Mouse (Mus musculus): ENCODE data around the gene Glo1.

The Glo1 gene

DNA sequence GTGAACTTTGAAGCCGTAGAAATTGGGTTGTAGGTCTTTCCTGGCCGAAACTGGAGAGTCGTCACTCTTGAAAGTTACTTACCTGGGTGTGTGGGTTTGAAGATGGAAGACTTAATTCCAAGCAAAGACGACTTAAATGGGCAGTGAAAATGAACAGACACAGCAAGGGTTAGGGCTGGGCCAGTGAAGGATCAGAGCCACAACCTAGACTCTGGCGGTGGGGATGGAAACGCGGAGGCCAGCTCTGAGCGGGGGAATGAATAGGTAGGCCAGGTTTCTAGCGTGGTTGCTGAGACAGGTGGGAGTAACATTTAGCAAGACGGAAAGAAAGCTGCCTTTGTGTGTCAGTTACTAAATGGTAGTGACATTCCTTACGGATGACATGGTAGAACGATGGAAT lies 49.7 kb downstream of the Glo1 start:
- DNase-seq (ENCODE audit: low read depth, low spot score), result no peak

DNA sequence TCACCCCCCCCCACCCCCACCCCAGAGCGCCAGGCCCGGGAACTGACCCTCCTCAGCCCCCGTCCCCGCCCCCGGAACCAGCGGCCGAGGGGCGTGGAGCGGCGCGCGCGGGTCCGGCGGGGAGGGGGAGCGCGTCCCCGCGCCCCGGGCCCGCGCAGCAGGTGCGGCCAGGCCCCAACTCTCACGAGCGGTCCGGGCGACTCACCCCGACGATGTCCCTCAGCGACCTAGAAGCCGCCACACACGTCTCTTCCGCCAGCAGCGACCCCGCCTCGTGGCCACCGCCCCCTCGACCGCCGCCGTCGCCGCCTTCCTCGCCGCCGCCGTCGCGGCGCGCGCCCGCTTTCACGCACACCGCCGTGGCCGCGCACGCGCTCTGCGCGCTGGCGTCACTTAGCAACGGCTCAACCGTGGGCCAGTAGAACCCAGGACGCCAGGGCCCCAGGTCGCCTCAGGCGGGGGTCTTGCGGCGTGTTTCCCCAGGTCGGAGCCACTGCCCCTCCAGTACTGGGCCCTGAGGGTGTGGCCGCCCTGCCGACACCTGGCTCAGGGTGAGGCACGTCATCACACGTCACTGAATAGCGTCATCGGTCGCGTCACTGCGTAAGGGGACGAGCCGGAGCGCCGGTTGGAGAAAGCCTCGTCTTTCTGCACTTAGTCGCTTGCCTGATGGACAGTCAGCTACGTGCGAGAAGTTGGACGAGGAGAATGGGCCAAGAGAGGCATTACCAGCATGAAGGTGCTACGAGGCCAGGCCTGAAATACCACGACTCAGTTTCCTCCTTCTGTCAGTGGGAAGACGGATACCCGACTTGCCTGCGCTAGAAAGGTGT lies 50.5 kb downstream of the Glo1 start, which contains the start of gene Btbd9:
Gene Btbd9 (minus strand): TSS at position 548 of the 833 bp plus-strand sequence.
- DNase-seq (ENCODE audit: low read depth, low spot score), result peak; percentile 93

DNA sequence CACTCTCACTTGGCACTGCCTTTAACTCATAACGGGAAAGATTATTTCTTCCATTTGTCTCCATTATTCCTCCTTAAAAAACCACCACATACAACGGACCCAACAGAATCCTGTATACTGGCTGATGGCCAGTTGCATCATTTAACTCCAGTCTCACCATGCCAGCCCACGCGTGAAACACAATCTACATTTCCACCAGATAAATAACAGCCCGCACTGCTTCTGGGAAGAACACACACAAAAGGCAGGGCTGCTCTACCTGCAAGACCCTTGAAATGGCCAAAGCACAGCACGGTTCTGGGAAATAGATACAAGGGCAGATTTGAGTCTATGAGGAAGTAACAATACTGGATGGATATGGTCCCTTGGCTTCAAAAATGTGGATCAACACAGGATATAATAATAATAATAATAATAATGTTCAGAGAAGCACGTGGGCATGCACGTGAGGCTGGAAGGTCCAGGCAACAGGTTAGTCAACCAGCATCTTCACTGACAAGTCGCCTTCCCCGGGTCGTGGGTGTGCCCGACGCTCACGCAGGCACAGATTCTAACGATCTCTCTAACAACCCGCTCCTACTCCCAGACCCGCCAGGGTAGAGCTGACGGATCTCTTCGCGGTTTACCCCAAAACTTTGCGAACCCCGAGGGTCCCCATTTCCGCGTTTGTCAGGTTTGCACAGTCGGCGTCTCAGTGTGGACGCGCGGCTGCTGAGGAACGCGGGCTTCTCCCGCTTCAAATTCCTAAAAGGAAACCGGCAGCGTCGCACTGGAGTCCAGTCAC lies 51.4 kb downstream of the Glo1 start:
- peak; percentile 41 for DNase-seq (ENCODE audit: low read depth, low spot score)

DNA sequence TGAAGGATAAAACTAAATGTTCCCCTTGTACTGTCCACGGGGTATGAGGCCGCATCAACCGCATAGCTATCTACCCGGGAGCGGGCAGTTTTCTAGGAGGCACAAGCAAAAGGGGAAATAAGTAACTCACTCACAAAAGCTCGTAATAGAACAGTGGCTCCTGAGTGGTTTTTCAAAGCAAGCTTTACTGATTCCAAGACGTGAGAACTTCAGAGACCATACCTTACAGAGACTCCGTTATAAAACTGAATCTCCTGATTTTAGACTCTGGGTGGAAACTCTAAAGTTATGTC lies 51.9 kb downstream of the Glo1 start:
- DNase-seq (ENCODE audit: low read depth, low spot score), result no peak

DNA sequence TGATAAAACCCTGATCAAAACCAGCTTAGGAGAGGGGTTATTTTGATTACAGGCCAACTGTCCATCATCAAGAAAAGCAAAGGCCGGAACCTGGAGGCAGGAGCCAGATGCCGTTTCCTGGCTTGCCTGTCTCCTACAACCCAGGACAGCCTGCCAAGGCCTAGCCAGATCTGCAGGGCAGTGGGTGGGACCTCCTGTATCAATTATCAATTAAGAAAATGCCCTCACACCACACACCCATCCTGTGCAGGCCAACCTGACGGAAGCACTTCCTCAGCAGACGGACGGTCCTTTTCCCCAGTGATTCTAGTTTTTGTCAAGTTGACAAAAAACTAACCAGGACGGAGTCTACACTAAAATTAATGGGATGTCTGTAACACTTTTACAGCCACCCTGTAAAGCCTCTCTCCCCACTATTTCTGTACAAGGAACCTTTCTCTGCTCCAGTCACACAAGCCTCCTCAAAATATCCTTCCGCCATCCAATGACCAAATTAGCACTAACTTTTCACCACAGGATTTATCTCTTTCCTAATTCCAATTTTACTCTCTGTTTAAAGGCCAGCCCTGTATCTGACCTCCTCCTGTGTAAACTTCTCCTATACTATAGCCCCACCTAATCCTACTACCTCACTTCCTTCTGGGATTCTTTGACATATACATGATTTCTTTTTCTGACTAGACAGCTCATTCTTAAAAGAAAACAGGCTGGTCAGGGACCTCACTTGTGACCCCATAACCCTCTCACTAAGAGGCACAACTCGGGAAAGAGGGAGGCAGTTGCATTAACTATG lies 52.5 kb downstream of the Glo1 start:
- no peak for DNase-seq (ENCODE audit: low read depth, low spot score)

- no peak for DNase-seq (ENCODE audit: low read depth, low spot score)
These were observed 55.7 kb downstream of the Glo1 start for GRCm38 (mm10) chr17:30570971-30571370.

DNA sequence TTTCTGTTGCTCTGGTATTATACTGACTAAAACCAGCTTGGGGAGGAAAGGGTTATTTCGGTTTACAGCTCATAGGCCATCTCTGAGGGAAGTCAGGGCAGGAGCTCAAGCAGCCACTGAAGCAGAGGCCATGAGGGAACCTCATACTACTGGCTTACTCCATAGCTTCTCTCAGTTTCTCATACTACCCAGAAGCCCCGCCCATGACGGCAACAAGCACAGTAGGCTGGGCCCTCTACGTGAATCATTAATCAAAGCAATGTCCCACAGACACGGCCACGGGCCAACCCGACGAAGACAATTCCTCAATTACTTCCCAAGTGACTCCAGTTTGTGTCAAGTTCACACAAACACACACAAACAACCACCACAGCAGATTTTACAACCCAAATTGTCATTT lies 56.5 kb downstream of the Glo1 start:
- DNase-seq (ENCODE audit: low read depth, low spot score), result no peak

GRCm38 (mm10) chr17:30568473-30568872 lies 58.2 kb downstream of the Glo1 start:
- DNase-seq (ENCODE audit: low read depth, low spot score), result no peak

DNA sequence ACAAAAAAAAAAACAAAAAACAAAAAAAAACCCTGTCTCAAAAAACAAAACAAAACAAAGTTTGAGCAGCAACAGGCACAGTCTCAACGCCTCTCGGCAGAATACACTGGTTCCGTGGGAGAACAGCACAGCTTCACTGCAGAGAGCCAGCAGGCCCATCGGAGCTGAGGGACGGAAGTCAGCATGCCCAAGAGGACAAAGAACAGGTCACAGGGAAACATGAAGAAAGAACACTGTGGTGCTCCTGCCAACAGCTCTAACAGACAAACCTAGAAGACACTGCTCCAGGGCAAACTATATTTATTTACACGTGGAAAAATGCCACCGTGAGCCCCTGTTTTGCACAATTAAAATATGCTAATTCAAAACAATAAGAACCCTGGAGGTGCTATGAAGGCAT lies 61.7 kb downstream of the Glo1 start:
- no peak for DNase-seq (ENCODE audit: low read depth, low spot score)

DNA sequence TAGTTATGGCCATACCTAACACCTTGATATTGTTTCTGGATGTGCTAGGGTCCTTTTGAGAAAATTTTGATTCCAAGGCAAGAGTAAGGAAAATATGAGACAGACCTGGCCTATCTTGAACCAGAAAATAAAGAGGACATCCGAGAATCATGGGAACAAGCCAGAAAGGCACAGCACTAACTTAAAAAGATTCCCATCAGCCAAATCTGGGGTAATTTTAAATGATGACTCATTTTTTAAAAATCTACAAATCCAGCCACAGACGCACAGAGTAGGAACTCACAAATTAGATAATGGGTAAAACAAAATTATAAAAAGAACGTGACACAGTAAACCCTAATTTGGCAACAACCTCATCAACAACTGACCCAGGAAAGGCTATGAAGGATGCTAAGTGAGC lies 62.3 kb downstream of the Glo1 start:
- DNase-seq (ENCODE audit: low read depth, low spot score), result no peak

- DNase-seq (ENCODE audit: low read depth, low spot score), result no peak
These were observed 63.1 kb downstream of the Glo1 start for GRCm38 (mm10) chr17:30563484-30564075.

DNA sequence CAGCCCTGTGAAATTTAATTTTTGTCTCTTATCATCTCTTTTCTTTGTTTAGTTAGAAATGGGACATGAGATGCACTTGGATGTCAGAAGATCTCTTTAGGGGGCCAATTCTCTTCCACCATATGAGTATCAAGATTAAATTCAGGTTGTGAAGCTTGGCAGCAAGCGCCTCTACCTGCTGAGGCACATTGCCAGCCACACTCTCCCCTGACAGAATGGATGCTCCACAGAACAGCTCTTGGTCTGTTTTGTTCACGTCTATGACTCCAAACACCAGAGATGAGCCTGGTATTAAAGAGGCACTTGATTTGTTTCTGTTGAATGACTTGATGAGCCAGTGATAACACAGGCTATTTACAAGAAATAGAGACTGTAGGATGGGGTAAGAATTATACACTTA lies 63.9 kb downstream of the Glo1 start:
- no peak for DNase-seq (ENCODE audit: low read depth, low spot score)

DNA sequence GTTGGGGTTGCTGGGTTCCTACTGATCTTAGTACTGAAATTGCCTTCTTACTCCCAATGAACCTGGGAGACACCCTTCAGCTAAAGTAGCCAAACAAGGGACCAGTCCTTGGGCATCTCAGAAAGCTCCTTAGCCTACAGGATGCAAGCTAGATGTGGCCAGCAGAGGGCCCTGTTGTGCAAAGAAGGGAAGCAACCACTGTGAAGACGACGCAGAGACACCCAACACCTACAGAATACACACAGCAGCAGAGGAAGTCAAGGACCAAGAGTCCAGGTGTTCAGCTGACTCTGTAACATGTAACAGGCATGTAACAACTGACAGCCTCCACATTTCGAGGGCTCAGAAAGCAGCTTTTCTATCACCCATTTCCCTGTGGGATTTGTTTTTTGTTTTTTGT lies 67.1 kb downstream of the Glo1 start:
- peak; percentile 37 for DNase-seq (ENCODE audit: low read depth, low spot score)

DNA sequence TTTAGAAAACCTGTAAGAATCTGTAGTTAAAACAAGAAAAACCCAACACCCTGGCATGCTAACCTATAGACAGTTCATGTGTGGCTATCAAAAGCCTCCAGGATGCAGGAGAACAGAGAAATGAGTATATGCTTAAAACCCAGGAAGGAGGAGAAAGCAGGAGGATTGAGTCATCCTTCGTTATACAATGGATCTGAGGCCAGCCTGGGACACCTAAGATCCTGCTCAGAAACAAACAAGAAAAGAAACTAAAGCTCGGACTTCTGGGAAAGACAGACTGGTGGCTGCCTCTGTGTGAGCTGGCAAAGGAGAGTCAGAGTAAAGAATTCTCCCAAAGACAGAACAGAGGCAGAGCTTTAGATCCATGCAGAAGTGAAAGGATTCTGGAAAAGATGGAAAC lies 68.0 kb downstream of the Glo1 start:
- no peak for DNase-seq (ENCODE audit: low read depth, low spot score)

DNA sequence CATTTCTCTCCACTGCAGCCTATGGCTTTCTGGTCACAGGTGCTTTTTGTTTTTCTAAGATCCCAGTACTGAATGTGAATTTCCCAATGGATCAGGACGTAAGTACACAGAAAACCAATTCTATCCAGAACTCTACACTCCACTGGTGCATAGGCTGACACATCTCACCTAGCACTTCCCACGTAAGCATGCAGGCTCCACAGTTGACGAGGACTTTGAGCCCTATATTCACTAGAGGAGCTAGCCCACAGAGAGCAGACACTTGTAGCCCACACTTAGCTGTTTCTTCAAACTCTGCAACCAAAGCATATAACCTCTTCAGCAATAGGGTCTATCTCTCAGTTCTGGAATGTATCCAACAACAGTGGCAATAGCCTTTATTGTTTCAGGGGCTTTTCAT lies 70.2 kb downstream of the Glo1 start:
- DNase-seq (ENCODE audit: low read depth, low spot score), result no peak

DNA sequence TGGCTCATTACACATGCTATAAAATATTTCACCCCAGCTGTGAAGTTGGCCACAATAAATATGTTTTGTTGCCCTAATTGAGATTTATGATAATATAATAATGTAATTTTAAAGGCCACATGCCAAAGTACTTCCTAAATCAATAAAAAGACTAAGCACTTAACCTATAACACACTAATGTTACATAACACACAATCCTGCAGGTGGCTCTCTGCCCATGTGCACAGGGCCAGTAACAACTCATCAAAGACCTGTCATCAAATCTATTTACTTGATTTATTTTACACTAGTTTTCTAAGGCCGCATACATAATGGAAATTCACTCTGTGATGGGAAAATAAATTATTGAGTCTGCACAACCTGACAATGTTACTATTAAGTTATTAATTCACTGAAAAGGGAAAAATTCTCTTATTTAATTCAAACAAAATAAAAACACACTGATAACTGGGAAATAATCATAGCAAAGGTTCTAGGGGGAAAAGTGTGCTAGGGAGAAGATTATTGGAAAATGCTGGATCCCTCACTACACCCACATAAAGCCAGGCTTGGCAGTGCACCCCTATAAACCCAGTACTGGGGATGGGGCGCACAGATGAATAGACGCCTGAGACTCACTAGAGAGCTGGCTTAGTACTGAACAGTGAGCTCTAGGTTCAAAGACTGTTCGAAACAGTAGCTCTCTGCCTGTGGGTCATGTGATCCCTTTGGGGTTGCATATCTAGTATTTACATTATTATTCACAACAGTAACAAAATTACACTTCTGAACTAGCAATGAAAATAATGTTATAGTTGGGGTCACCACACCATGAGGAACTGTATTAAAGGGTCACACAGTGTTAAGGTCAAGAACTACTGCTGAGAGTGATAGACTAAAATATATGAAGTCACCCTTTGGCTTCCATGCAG lies 73.4 kb downstream of the Glo1 start:
- DNase-seq (ENCODE audit: low read depth, low spot score), result no peak

GRCm38 (mm10) chr17:30550774-30551107 lies 75.9 kb downstream of the Glo1 start:
- no peak for DNase-seq (ENCODE audit: low read depth, low spot score)

DNA sequence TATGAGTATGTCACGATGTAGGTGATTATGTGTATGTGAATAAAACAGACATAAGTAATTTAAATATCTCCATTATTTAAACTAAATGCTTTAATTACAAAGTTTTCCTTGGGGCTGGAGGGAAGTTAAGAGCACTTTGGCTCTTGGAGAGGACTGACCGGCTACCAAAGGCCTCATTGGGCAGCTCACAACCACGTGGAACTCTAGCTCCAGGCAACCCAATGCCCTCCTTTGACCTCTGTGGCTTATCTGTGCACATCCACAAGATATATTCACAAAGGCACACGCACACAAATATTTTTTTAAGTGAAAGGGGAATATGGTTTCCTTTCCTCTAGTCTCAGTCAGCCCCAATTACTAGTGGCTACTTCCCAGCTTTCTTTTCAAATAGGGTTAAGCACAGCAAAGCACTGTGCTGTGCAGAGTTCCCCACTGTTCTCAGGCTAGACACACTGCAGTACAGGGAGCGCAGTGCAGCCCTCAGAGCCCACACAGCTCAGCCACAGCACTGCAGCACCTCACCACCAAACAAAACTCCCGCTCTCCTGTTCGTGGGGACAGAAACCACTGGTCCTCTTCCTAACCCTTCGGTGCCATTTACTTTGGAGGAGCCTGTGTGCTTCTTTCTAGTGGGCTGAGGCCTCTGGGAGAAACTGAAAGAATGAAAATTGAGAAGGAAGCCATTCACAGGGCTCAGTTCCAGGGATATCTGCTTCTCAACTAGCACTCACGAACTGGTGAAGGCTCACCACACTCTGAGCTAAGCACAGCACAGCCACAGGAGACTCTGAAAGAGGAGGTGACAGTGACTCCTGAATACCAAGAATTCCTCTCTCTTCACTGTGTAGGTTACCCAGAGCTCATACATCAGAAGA lies 76.5 kb downstream of the Glo1 start:
- no peak for DNase-seq (ENCODE audit: low read depth, low spot score)

- no peak for DNase-seq (ENCODE audit: low read depth, low spot score)
These were observed 87.6 kb downstream of the Glo1 start for GRCm38 (mm10) chr17:30539098-30539497.

- no peak for DNase-seq (ENCODE audit: low read depth, low spot score)
These were observed 90.0 kb downstream of the Glo1 start for GRCm38 (mm10) chr17:30536651-30537050.

Data from embryo, embryonic 11.5 days (tissue).